Mouse (Mus musculus) stomach, postnatal 0 days (tissue): ENCODE data around the gene Selenbp1.
"Not testable (repeated sequence)": the region's sequence is repeated elsewhere in the genome, so short reads cannot be mapped to it uniquely, and the experiment has no call there.

Experiments used
- CTCF ChIP-seq: IDR thresholded peaks from 2 replicates; pipeline ENCODE4 v1.5.1; 2016; ENCODE audit warnings: antibody characterized with exemption, low read depth, mild to moderate bottlenecking, moderate library complexity
- EP300 ChIP-seq: optimal IDR thresholded peaks from 2 replicates; pipeline ENCODE3; 2016; ENCODE audit warnings: antibody characterized with exemption

- TF ChIP-seq EP300, result not testable (repeated sequence)
- peak; percentile 69 for TF ChIP-seq CTCF
These were observed 10.8 kb downstream of the Selenbp1 start for GRCm38 (mm10) chr3:94943706-94944105.
